Mouse (Mus musculus): ENCODE data around the gene Aqp2. TPM values are rescaled to one million over a fixed set of nuclear protein-coding genes. Genes with fewer than 3 reads are reported as not detected.

Aqp2 gene
- polyA plus RNA-seq, 1 experiment from 2014 or later: 798 TPM

- Histone ChIP-seq H3K4me2 (ENCODE audit: low read length) (no peak overlapping the region), H3K4me3 (replicated peaks; ENCODE audit: low read depth, low read length) (no peak overlapping the region), H3K4me1 (replicated peaks; ENCODE audit: insufficient read depth, low read length) (0 out of 2 replicates have a peak, but pooled peaks cover 4% of the 10 kb centered on the region), H3K9me3 (replicated peaks; ENCODE audit: low read length) (no peaks in the 10 kb centered on the region), H3K36me3 (ENCODE audit: insufficient read depth, low read length) (no peaks in the 10 kb centered on the region), H3K27ac (no peak overlapping the region), H3K27me3 (ENCODE audit: insufficient read depth, low read length) (no peaks in the 10 kb centered on the region), H3K9ac (ENCODE audit: low read depth, low read length) (no peak overlapping the region)
- ATAC-seq (replicated peaks; ENCODE audit: low FRiP score, low read depth) (no peak), DNase-seq (ENCODE audit: low spot score) (no peak)
- no peak for TF ChIP-seq CTCF (IDR thresholded peaks at IDR 0.05; ENCODE audit: low read depth)
- 50% methylated on average over 6 of the region's 6 CpGs for WGBS
Observed at GRCm38 (mm10) chr15:99568682-99569081, 10.2 kb upstream of the Aqp2 start.

GRCm38 (mm10) chr15:99569123-99569522 is 9.7 kb upstream of the Aqp2 start:
- H3K4me1 ChIP-seq (replicated peaks; ENCODE audit: insufficient read depth, low read length): 0 out of 2 replicates have a peak, but pooled peaks cover under 1% of the 10 kb centered on the region
- DNase-seq (ENCODE audit: low spot score): no peak

GRCm38 (mm10) chr15:99583463-99584344 is 4.8 kb downstream of the Aqp2 start:
- Histone ChIP-seq H3K27ac (no peak overlapping the region), H3K4me2 (ENCODE audit: low read length) (peak overlapping the region; percentile 54), H3K4me1 (replicated peaks; ENCODE audit: insufficient read depth, low read length) (peaks cover 10% of the 10 kb centered on the region), H3K4me3 (replicated peaks; ENCODE audit: low read depth, low read length) (peak overlapping the region; percentile 10; the same call in 1 of the 2 replicates), H3K27me3 (ENCODE audit: insufficient read depth, low read length) (peaks cover 40% of the 10 kb centered on the region), H3K9me3 (replicated peaks; ENCODE audit: low read length) (no peaks in the 10 kb centered on the region), H3K36me3 (ENCODE audit: insufficient read depth, low read length) (no peaks in the 10 kb centered on the region), H3K9ac (ENCODE audit: low read depth, low read length) (peak overlapping the region; percentile 40)
- TF ChIP-seq CTCF (IDR thresholded peaks at IDR 0.05; ENCODE audit: low read depth): no peak
- no peak for ATAC-seq (replicated peaks; ENCODE audit: low FRiP score, low read depth)
- DNase-seq (ENCODE audit: low spot score): peak; percentile 64
- WGBS: 3% methylated on average over 51 of the region's 54 CpGs

More at GRCm38 (mm10) chr15:99569123-99569522, 9.7 kb upstream of the Aqp2 start:
- no peak for ATAC-seq (replicated peaks; ENCODE audit: low FRiP score, low read depth)
- Histone ChIP-seq H3K4me3 (replicated peaks; ENCODE audit: low read depth, low read length) (no peak overlapping the region), H3K36me3 (ENCODE audit: insufficient read depth, low read length) (no peaks in the 10 kb centered on the region), H3K4me2 (ENCODE audit: low read length) (no peak overlapping the region), H3K9ac (ENCODE audit: low read depth, low read length) (no peak overlapping the region), H3K9me3 (replicated peaks; ENCODE audit: low read length) (no peaks in the 10 kb centered on the region), H3K27me3 (ENCODE audit: insufficient read depth, low read length) (no peaks in the 10 kb centered on the region), H3K27ac (no peak overlapping the region)
- 74% methylated on average over 10 of the region's 10 CpGs for WGBS
- no peak for TF ChIP-seq CTCF (IDR thresholded peaks at IDR 0.05; ENCODE audit: low read depth)

GRCm38 (mm10) chr15:99584407-99585202 is 5.8 kb downstream of the Aqp2 start:
- peaks cover 10% of the 10 kb centered on the region for H3K4me1 ChIP-seq (replicated peaks; ENCODE audit: insufficient read depth, low read length)
- H3K9ac ChIP-seq (ENCODE audit: low read depth, low read length): peak overlapping the region; percentile 40; the same call in 1 of the 2 replicates
- H3K36me3 ChIP-seq (ENCODE audit: insufficient read depth, low read length): no peaks in the 10 kb centered on the region
- H3K9me3 ChIP-seq (replicated peaks; ENCODE audit: low read length): no peaks in the 10 kb centered on the region
- peak overlapping the region; percentile 10; the same call in 1 of the 2 replicates for H3K4me3 ChIP-seq (replicated peaks; ENCODE audit: low read depth, low read length)
- ATAC-seq (replicated peaks; ENCODE audit: low FRiP score, low read depth) (peak; percentile 55), DNase-seq (ENCODE audit: low spot score) (peak; percentile 78)
- peak overlapping the region; percentile 54 for H3K4me2 ChIP-seq (ENCODE audit: low read length)
- no peak for TF ChIP-seq CTCF (IDR thresholded peaks at IDR 0.05; ENCODE audit: low read depth)
- WGBS: 2% methylated on average over 24 of the region's 24 CpGs
- peaks cover 48% of the 10 kb centered on the region for H3K27me3 ChIP-seq (ENCODE audit: insufficient read depth, low read length)
- no peak overlapping the region for H3K27ac ChIP-seq

- Histone ChIP-seq H3K27ac (no peak overlapping the region), H3K4me3 (replicated peaks; ENCODE audit: low read depth, low read length) (no peak overlapping the region), H3K9ac (ENCODE audit: low read depth, low read length) (no peak overlapping the region), H3K9me3 (replicated peaks; ENCODE audit: low read length) (no peaks in the 10 kb centered on the region), H3K27me3 (ENCODE audit: insufficient read depth, low read length) (peaks cover 54% of the 10 kb centered on the region), H3K36me3 (ENCODE audit: insufficient read depth, low read length) (no peaks in the 10 kb centered on the region), H3K4me1 (replicated peaks; ENCODE audit: insufficient read depth, low read length) (peaks cover 15% of the 10 kb centered on the region), H3K4me2 (ENCODE audit: low read length) (no peak overlapping the region)
- ATAC-seq (replicated peaks; ENCODE audit: low FRiP score, low read depth) (no peak), DNase-seq (ENCODE audit: low spot score) (no peak)
- TF ChIP-seq CTCF (IDR thresholded peaks at IDR 0.05; ENCODE audit: low read depth): no peak
- 64% methylated on average over 6 of the region's 6 CpGs for WGBS
Observed at GRCm38 (mm10) chr15:99585741-99586140, 6.9 kb downstream of the Aqp2 start.

- Histone ChIP-seq H3K9me3 (replicated peaks; ENCODE audit: low read length) (no peaks in the 10 kb centered on the region), H3K27me3 (ENCODE audit: insufficient read depth, low read length) (peaks cover 57% of the 10 kb centered on the region), H3K27ac (no peak overlapping the region), H3K4me3 (replicated peaks; ENCODE audit: low read depth, low read length) (no peak overlapping the region), H3K4me2 (ENCODE audit: low read length) (no peak overlapping the region), H3K36me3 (ENCODE audit: insufficient read depth, low read length) (no peaks in the 10 kb centered on the region), H3K9ac (ENCODE audit: low read depth, low read length) (no peak overlapping the region), H3K4me1 (replicated peaks; ENCODE audit: insufficient read depth, low read length) (peaks cover 17% of the 10 kb centered on the region)
- TF ChIP-seq CTCF (IDR thresholded peaks at IDR 0.05; ENCODE audit: low read depth): no peak
- ATAC-seq (replicated peaks; ENCODE audit: low FRiP score, low read depth) (no peak), DNase-seq (ENCODE audit: low spot score) (no peak)
- WGBS: 87% methylated on average over 3 of the region's 3 CpGs
Observed at GRCm38 (mm10) chr15:99586525-99586924, 7.7 kb downstream of the Aqp2 start.
